Mouse (Mus musculus) embryonic fibroblast, embryonic 13.5 days (primary cell): ENCODE data around the gene St8sia1.

Source experiments
- CTCF ChIP-seq: IDR thresholded peaks from 2 replicates; pipeline ENCODE4 v1.5.1; 2011; ENCODE audit warnings: mild to moderate bottlenecking, control low read depth, low read length, moderate library complexity, borderline replicate concordance; ENCODE audit not compliant: insufficient read depth
- POLR2A ChIP-seq: IDR thresholded peaks from 2 replicates; pipeline ENCODE4 v1.6.1; 2011; ENCODE audit warnings: low read depth, mild to moderate bottlenecking, control low read depth, low read length, moderate library complexity

- no peak for TF ChIP-seq POLR2A
- no peak for TF ChIP-seq CTCF
Observed at GRCm38 (mm10) chr6:142779812-142780573, 184.3 kb downstream of the St8sia1 start.
